Mouse (Mus musculus) liver, embryonic 12.5 days (tissue): ENCODE measurements around the gene Grm4. TPM values are rescaled to one million over a fixed set of nuclear protein-coding genes. Genes with fewer than 3 reads are reported as not detected.

ENCODE experiments used
- ATAC-seq: fragments of 200-750 bp; cut with Nextera tagmentation; 2 replicates; pipeline ENCODE4 v1.8.0; 2017; ENCODE audit warnings: moderate number of reproducible peaks, mild to moderate bottlenecking, moderate library complexity
- H3K27ac ChIP-seq: fragments of 300-500 bp; sonication (generic); 2 replicates; pipeline ENCODE4 v1.5.1; 2016; ENCODE audit warnings: mild to moderate bottlenecking
- H3K27me3 ChIP-seq: fragments of 300-500 bp; sonication (generic); replicated peaks from 2 replicates; pipeline ENCODE4 v1.6.1; 2016; ENCODE audit warnings: mild to moderate bottlenecking, moderate library complexity
- H3K36me3 ChIP-seq: fragments of 300-500 bp; sonication (generic); 2 replicates; pipeline ENCODE4 v1.6.1; 2016; ENCODE audit warnings: mild to moderate bottlenecking, moderate library complexity
- H3K4me1 ChIP-seq: fragments of 300-500 bp; sonication (generic); 2 replicates; pipeline ENCODE4 v1.6.1; 2016
- H3K4me2 ChIP-seq: fragments of 300-500 bp; sonication (generic); 2 replicates; pipeline ENCODE4 v1.6.1; 2016; ENCODE audit warnings: mild to moderate bottlenecking, moderate library complexity
- H3K4me3 ChIP-seq: fragments of 300-500 bp; sonication (generic); 2 replicates; pipeline ENCODE4 v1.5.1; 2016; ENCODE audit warnings: mild to moderate bottlenecking, moderate library complexity
- H3K9ac ChIP-seq: fragments of 300-500 bp; sonication (generic); 2 replicates; pipeline ENCODE4 v1.6.1; 2016; ENCODE audit warnings: mild to moderate bottlenecking, moderate library complexity
- H3K9me3 ChIP-seq: fragments of 300-500 bp; sonication (generic); replicated peaks from 2 replicates; pipeline ENCODE4 v1.6.1; 2016; ENCODE audit warnings: mild to moderate bottlenecking, moderate library complexity
- WGBS: fragments of 180-500 bp; shearing (Covaris S2); methylation state at CpG from one replicate; pipeline ENCODE4 v1.1.7; 2016; ENCODE audit not compliant: insufficient replicate concordance; 5-methylcytosine and 5-hydroxymethylcytosine counted together
- polyA plus RNA-seq: library from polyadenylated mRNA; unstranded; fragments of >200 nt; fragmentation: Nextera tagmentation; extraction: Ambion mirVana; gene quantifications from 2 replicates; pipeline ENCODE4 v1.2.1, GENCODE M21; 2016

Grm4 gene
- polyA plus RNA-seq, 1 experiment from 2014 or later: 0.05 TPM

DNA sequence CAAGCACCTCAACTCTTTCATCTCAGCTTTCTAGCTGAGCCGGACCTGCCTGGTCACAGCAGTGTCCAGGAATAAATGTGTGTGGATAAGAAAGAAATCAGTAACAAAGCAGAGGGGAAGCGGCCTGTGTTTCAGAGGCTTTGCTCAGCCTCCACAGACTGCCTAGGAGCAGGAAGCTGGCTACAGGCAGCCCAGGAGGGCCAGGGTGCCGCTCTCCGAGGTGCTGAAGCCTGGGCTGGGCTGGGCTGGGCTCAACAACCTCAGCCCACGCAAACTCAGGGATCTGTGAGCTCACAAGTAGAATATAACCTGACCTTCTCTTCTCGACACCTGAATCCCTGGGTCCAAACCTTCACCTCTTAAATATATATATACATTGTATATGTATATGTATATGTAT lies 54.6 kb downstream of the Grm4 start:
- Histone ChIP-seq H3K4me2 (no peak overlapping the region), H3K27ac (no peak overlapping the region), H3K9ac (no peak overlapping the region), H3K27me3 (0 out of 2 replicates have a peak, but pooled peaks cover 4% of the 10 kb centered on the region), H3K36me3 (no peaks in the 10 kb centered on the region), H3K9me3 (no peaks in the 10 kb centered on the region), H3K4me3 (no peak overlapping the region), H3K4me1 (no peaks in the 10 kb centered on the region)
- 26% methylated on average over 6 of the region's 6 CpGs for WGBS
- no peak for ATAC-seq

DNA sequence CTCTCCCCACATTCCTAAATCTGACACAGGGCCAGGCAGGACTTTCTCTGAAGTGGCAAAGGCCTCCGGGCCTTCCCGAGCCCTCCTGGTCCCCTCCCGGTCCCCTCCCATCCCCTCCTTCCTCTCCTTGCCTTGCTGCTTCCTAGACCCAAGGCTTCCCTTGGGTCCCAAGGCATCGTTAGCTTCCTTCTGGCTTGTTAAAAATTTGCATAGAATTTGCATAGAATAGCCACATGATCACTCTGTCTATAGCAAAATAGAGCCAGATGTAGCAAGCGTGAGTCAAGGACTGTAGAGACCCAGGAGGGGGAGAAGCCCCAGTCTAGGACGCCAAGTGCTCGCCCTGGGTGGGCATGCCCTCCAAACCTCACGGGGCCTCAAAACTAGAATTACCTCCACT lies 55.3 kb downstream of the Grm4 start:
- Histone ChIP-seq H3K36me3 (no peaks in the 10 kb centered on the region), H3K9me3 (no peaks in the 10 kb centered on the region), H3K4me1 (no peaks in the 10 kb centered on the region), H3K4me2 (no peak overlapping the region), H3K27ac (no peak overlapping the region), H3K4me3 (no peak overlapping the region), H3K9ac (no peak overlapping the region), H3K27me3 (0 out of 2 replicates have a peak, but pooled peaks cover 4% of the 10 kb centered on the region)
- no peak for ATAC-seq
- WGBS: 48% methylated on average over 8 of the region's 8 CpGs

DNA sequence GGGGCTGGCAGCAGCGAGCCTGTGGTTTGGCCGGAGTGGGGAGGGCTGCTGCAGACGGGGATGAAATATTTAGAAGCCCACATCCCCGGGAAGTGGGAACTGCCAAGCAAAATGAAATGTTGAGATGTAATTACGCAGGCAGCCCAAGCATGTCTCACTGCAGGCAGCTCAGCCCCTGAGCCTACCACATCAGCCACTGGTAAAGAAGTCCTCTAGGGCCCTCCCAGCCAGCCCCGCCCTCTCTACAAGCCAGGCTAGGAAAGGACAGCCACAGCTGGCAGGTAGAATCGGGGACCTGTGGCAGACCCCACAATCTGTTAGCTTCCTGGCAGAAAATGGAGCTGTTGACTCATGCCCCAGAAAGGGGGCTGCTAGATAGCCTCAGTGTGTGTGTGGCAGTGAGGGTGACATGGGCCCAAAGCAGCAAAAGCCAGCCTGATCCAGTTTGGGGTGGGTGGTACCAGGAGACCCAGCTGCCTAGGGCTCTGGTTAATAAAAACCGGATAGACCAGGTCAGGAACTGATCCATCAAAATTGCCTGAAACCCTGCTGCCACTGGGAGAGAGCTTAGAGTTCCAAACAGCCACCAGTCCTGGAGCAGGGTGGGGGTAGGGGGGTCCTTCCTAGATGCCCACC lies 56.8 kb downstream of the Grm4 start:
- WGBS: 44% methylated on average over 8 of the region's 8 CpGs
- no peaks in the 10 kb centered on the region for H3K36me3 ChIP-seq
- H3K27ac ChIP-seq: no peak overlapping the region

DNA sequence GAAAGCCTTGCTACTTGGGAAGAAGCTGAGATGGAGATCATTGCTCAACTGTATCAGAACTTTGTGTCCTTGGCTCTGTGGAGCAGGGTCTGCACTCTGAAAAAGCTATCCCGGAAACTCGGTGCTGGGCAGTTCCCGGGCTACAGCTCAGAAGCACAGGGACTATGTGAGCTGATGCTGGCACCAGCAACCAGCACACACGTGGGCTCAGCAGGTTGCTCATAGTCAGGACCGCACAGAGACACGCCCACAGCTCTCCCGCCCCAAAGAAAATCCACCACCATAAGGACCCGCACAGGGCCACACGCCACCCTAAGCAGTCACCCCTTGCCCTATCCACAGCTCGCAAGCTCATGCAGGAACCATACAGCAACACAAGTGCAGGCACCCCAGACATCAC lies 61.2 kb downstream of the Grm4 start:
- ATAC-seq: no peak
- Histone ChIP-seq H3K4me3 (no peak overlapping the region), H3K9ac (no peak overlapping the region), H3K27me3 (0 out of 2 replicates have a peak, but pooled peaks cover 7% of the 10 kb centered on the region), H3K4me1 (no peaks in the 10 kb centered on the region), H3K36me3 (no peaks in the 10 kb centered on the region), H3K27ac (no peak overlapping the region), H3K4me2 (no peak overlapping the region), H3K9me3 (no peaks in the 10 kb centered on the region)
- 58% methylated on average over 10 of the region's 10 CpGs for WGBS

More for the DNA sequence above, 56.8 kb downstream of the Grm4 start:
- Histone ChIP-seq H3K4me2 (no peak overlapping the region), H3K4me1 (no peaks in the 10 kb centered on the region), H3K9me3 (no peaks in the 10 kb centered on the region), H3K4me3 (no peak overlapping the region), H3K9ac (no peak overlapping the region), H3K27me3 (0 out of 2 replicates have a peak, but pooled peaks cover 4% of the 10 kb centered on the region)
- ATAC-seq: no peak

DNA sequence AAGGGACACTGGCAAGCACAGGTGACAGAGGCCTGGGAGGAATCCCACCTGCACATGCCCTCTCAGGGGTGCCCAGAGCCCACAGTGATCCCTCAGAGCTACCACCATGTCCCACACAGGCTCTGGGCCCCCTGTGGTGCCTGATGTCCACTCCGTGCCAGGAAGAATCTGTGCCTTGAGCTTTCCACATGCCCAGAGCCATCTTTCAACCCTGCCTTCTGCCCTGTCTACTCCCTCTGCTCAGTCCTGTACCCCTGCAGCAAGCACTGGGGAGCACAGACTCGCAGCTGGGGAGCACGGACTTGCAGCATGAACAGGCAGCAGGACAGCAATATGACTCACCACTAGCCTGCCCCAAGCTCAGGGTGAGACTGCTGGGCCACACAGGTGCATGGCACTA lies 62.0 kb downstream of the Grm4 start:
- Histone ChIP-seq H3K9me3 (no peaks in the 10 kb centered on the region), H3K36me3 (no peaks in the 10 kb centered on the region), H3K4me3 (no peak overlapping the region), H3K27ac (no peak overlapping the region), H3K4me2 (no peak overlapping the region), H3K4me1 (no peaks in the 10 kb centered on the region), H3K9ac (no peak overlapping the region), H3K27me3 (0 out of 2 replicates have a peak, but pooled peaks cover 7% of the 10 kb centered on the region)
- 62% methylated on average over 3 of the region's 3 CpGs for WGBS
- no peak for ATAC-seq

DNA sequence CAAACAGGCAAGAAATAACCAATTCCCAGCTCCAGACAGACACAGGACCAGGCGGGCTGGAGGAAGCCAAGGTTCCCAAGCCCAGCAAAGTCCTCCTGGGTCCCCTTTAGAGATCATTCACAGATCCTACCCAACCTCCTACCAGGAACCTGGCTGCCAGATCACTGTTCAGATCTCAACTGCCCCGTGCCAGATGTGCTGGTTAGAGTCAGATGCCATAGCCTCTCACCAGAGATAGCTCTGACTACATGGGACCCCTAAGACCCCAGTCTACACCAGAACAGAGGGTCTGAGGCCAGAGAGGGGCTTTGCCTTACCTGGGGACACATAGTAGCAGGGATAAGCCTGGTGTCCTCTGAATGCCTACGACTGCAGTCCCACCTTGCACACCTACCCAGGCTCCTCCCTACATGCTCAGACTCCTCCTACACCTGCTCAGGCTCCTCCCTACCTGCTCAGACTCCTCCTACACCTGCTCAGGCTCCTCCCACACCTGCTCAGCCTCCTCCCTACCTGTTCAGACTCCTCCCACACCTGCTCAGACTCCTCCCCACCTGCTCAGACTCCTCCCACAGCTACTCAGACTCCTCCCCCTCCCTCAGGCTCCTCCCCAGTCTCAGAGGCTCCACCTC lies 63.2 kb downstream of the Grm4 start:
- Histone ChIP-seq H3K9ac (no peak overlapping the region), H3K4me1 (no peaks in the 10 kb centered on the region), H3K36me3 (no peaks in the 10 kb centered on the region), H3K27ac (no peak overlapping the region), H3K4me2 (no peak overlapping the region), H3K9me3 (no peaks in the 10 kb centered on the region), H3K4me3 (no peak overlapping the region), H3K27me3 (0 out of 2 replicates have a peak, but pooled peaks cover 3% of the 10 kb centered on the region)
- ATAC-seq: no peak
- WGBS: 64% methylated on average over 3 of the region's 3 CpGs

DNA sequence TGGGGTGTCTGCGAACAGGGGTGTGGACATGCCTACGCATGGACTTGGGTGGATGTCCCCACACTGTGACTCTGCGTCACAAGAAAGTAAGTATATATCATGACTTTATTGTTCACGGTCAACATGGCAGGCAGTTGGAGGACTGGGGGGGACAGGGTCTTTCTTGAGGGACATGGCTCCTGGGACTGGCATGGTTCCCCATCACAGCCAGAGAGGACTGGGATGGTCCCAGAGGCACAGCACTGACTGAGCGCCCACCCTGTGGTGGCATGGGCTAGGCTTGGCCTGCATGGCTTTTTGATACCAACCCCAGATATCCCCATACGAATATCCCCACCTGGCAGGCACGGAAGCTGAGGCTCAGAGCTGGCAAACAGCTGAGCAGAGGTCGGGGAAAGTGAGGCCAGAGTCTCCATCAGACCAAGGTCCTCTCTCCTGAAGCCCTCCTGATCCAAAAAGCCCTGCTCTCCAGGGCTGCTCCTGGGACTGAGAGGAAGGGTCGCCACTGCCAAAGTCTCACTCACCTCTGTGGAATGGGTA lies 64.1 kb downstream of the Grm4 start:
- no peak overlapping the region for H3K4me3 ChIP-seq
- WGBS: 64% methylated on average over 9 of the region's 9 CpGs
- ATAC-seq: no peak

DNA sequence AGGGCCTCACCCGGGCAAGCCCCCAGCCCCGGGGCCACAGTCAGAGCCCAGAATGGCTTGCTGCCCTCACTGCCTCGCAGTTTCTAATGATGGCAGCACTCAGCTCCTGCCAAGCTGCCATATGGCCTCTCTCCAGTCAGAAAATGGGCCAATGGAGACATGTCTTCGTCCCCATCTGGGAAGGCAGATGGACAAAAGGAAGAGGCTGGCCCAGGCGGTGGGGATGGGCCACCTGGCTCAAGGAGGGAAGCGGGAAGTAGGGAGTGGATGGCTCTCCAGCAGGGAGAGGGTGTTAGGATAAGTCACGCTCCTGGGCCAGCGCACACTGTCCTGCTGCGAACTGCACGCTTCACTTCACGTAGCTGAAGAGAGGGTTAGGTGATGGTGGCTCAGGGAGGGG lies 64.8 kb downstream of the Grm4 start:
- Histone ChIP-seq H3K27me3 (0 out of 2 replicates have a peak, but pooled peaks cover 3% of the 10 kb centered on the region), H3K4me3 (no peak overlapping the region), H3K9ac (no peak overlapping the region), H3K4me2 (no peak overlapping the region), H3K4me1 (no peaks in the 10 kb centered on the region), H3K27ac (no peak overlapping the region), H3K36me3 (no peaks in the 10 kb centered on the region), H3K9me3 (no peaks in the 10 kb centered on the region)
- ATAC-seq: no peak
- WGBS: 65% methylated on average over 11 of the region's 11 CpGs

More for the DNA sequence above, 64.1 kb downstream of the Grm4 start:
- Histone ChIP-seq H3K4me2 (no peak overlapping the region), H3K27ac (no peak overlapping the region), H3K9me3 (no peaks in the 10 kb centered on the region), H3K4me1 (no peaks in the 10 kb centered on the region), H3K27me3 (0 out of 2 replicates have a peak, but pooled peaks cover 3% of the 10 kb centered on the region), H3K36me3 (no peaks in the 10 kb centered on the region), H3K9ac (no peak overlapping the region)

DNA sequence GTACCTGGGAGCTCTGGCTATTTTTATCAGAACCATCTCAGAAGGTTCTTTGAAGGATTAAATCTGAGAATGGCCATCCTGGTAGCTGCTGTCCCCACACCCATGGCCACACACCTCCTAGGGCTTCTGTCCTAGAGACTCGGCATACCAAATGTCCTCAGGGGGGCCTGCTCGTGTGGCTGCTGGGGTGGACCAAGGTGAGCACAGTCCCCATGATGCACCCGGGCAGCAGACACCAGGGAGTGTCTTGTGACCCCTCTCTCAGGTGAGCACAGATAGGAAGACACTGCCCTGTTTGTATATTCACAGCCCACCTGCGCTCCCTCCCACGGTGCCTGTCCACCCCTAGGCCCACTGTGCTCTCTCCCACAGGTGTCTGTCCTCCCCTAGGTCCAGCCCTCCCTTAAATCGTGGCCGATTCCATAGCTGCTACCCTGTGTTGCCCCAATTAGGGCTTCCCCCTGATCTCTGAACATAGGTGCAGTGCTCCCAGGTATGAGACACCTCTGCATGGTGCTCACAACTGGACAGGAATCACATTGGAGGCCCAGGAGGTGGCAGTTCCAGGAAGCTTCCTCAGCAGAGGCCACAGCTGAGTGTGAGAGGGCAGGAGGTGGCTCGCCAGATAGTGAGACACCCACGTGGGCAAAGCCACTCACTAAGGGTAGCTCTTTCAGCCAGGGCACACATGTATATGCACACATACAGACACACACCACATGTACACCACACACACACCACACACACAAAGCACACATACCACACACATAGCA lies 66.0 kb downstream of the Grm4 start:
- Histone ChIP-seq H3K4me1 (no peaks in the 10 kb centered on the region), H3K4me3 (no peak overlapping the region), H3K9me3 (no peaks in the 10 kb centered on the region), H3K9ac (no peak overlapping the region), H3K4me2 (no peak overlapping the region), H3K27me3 (0 out of 2 replicates have a peak, but pooled peaks cover 3% of the 10 kb centered on the region), H3K36me3 (no peaks in the 10 kb centered on the region), H3K27ac (no peak overlapping the region)
- ATAC-seq: no peak
- 60% methylated on average over 9 of the region's 9 CpGs for WGBS

DNA sequence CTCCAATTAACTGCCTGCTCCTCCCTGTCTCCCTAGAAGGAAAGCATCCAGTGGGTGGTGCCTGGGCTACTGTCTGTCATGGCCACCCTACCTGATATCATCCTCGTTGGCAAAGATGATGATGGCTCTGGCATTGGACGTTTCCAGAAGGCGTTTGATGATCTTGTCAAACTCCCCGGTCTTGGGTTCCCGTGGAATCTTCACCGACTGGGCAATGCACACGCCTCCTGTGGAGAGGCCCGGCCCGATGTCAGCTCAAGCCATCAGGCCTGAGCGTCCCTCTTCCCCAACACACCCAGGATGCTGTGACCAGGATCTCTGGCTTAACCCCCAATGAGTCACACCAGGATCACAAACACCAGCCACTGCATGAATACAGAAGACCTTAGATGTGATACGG lies 66.8 kb downstream of the Grm4 start:
- Histone ChIP-seq H3K4me2 (no peak overlapping the region), H3K4me3 (no peak overlapping the region), H3K27ac (no peak overlapping the region), H3K9ac (no peak overlapping the region), H3K36me3 (no peaks in the 10 kb centered on the region), H3K9me3 (no peaks in the 10 kb centered on the region), H3K27me3 (0 out of 2 replicates have a peak, but pooled peaks cover 8% of the 10 kb centered on the region), H3K4me1 (no peaks in the 10 kb centered on the region)
- 69% methylated on average over 11 of the region's 11 CpGs for WGBS
- ATAC-seq: no peak

DNA sequence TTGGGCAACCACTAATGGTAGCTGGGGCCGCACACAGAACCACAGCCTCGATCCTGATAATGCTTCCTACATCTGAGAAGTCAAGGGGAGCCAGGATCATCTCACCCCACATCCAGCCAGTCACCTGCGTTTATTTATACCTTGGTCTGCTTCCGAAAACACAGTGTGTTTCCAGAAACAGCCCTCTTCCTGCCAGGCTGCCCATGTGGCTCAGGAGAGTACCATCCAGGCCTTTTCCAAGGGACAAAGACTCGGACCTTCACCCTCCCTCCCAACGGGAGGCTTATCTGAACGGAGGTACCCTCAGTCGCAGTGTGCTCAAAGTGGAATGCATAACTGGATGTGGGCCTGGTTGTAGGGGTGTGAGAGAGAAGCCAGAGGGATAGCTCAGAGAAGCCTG lies 68.2 kb downstream of the Grm4 start:
- WGBS: 62% methylated on average over 8 of the region's 8 CpGs
- Histone ChIP-seq H3K27ac (no peak overlapping the region), H3K27me3 (0 out of 2 replicates have a peak, but pooled peaks cover 10% of the 10 kb centered on the region), H3K4me2 (no peak overlapping the region), H3K9me3 (no peaks in the 10 kb centered on the region), H3K4me3 (no peak overlapping the region), H3K36me3 (no peaks in the 10 kb centered on the region), H3K4me1 (no peaks in the 10 kb centered on the region), H3K9ac (no peak overlapping the region)
- no peak for ATAC-seq

DNA sequence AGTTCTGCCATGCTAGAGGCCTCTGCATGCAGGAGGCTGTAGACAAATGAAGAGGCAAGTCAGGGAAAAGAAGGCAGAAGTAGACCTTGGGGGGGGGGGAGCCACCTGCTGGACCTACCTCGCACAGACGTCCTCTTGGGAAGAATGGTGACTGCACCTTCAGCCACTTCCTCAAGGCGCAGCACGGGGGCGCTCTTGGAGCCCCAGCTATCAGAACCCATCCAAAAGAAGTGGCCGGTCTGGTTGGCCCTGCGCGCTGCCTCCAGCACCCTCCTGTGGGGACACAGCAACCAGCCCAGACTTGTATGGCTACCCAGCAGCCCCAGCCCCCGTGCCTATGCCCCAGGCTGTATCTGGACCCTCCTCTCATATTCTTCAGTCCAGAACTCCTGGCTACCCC lies 69.4 kb downstream of the Grm4 start:
- H3K27ac ChIP-seq: no peak overlapping the region
- 22% methylated on average over 9 of the region's 9 CpGs for WGBS
- H3K4me1 ChIP-seq: no peaks in the 10 kb centered on the region
- H3K4me3 ChIP-seq: no peak overlapping the region
- no peak overlapping the region for H3K4me2 ChIP-seq
- no peaks in the 10 kb centered on the region for H3K36me3 ChIP-seq
- no peak for ATAC-seq
- no peaks in the 10 kb centered on the region for H3K9me3 ChIP-seq
- 0 out of 2 replicates have a peak, but pooled peaks cover 10% of the 10 kb centered on the region for H3K27me3 ChIP-seq
- no peak overlapping the region for H3K9ac ChIP-seq
